Mouse (Mus musculus): ENCODE measurements around the gene Cxcr5.

GRCm38 (mm10) chr9:44485105-44485515 is 76.6 kb downstream of the Cxcr5 start:
- TF ChIP-seq GATA1 (IDR thresholded peaks at IDR 0.05; ENCODE audit: borderline replicate concordance, low read length), result no peak
- TF ChIP-seq FLI1 (IDR thresholded peaks at IDR 0.05; ENCODE audit: low read length), result no peak

All from megakaryocyte, embryonic 14.5 days (primary cell).